Mouse (Mus musculus): ENCODE measurements at regions not wholly inside any gene's neighbourhood (a gene's known extent, or its start where the extent isn't known, plus 50 kb on each side); places are given as distances from the start of the nearest gene placed in this dataset.

DNA sequence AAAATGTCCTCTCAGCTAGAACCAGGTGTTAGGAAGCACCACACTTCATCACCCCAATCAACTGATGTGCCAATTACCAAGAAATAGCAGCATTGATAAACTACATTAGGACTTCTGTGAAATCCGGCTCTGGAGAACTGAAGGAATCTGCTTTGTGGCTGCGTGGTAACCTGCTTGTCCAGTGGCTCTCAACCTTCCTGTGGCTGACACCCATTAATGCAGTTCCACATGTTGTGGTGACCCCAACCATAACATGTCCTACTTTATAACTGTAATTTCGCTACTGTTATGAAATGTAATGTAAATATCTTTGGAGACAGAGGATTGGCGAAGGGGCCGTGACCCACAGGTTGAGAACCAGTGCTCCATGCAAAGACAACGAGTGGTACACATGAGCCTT lies 136.7 kb downstream of the Gm11011 start:
- DNase-seq (ENCODE audit: low spot score) = no peak

DNA sequence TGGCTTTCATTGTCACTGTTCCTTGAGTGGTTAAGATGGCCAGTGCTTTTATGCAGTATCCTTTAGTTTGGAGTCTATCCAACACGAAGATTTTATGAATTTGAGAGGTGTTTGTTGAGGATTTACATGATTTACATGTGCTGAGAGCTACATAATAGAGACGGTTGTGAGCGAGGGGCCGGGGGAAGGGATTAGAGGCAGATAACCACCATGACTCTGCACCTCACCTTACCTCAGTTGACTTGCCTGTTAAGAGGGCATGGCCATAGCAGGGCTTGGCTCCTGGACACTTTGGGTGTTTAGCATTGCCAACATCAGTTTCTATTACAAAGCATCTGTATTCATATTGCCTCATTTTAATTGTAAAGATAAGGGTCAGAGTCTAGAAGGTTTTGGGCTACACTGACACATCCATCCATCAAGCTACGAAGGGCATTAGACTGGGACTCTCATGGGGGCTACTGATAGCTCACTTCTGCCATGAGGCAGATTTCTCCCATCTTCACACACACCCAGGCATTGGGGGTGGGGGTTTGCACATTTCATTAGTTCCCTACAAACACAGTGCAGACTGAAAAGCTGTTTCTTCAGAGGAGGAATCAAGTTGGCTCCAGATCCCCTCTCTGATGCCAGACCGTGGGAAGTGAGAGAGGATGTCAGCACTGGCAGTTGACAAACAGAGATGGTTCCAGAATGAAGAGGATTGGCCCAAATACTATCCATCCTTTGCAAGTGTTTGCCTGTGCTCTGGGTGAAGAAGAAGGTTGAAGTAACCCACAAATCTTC lies 139.9 kb downstream of the Gm11011 start:
- DNase-seq (ENCODE audit: low spot score) = no peak

DNA sequence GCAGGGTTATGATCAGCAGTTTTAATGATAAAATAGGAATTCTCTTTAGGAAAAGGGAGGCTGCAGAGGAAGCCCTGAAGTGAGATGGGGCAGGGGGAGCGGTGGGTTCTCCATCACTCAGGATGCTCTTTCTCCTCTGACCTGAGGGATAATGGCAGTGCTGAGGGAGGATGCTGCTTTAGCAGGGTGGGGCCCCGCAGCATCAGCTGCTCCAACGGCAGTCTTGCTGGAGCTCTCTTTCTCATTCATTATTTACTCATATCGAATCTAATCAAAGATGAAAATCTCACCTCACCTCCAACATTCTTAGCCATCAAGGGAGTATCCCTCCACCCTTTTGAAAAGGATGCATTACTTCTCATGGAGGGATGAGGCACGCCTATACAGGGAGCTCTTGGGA lies 141.7 kb downstream of the Gm11011 start:
- DNase-seq (ENCODE audit: low spot score) = no peak

DNA sequence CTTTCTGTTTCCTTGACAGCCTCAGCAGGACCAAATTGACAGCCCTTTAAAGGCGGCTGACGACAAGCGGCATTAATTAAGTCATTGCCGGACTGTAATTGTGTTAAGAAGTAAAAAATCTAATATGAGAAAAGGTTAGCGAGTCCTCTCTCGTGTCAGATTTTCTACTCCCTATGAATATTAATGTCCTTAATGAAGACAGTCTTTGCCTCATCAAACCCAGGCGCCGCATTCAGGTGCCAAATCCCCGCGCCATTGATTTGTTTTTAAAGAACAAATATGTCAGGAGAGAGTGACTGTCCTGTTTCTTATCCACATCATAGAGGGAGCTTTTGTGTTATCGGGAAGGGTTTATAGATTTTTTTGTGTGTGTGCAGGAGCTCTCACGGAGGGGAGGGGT lies 142.2 kb downstream of the Gm11011 start:
- DNase-seq (ENCODE audit: low spot score) = no peak

DNA sequence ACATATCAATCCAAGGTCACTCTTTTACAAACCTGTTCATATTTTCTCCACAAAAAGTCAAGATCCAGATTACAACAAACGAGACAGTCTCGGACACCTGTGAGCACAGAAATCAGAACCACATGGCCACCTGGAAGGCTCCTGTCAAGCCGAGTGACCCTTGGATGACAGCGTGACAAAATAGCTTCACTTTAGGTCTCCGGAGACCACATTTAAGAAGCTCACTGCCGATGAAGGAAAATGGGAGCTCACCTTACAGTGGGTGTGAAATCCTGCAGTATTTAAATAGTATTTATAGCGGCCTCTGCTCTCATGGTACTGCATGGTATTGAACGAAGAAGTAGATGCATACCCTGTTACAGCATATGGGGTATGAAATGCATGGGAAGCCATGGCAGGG lies 144.3 kb downstream of the Gm11011 start:
- DNase-seq (ENCODE audit: low spot score) = no peak

DNA sequence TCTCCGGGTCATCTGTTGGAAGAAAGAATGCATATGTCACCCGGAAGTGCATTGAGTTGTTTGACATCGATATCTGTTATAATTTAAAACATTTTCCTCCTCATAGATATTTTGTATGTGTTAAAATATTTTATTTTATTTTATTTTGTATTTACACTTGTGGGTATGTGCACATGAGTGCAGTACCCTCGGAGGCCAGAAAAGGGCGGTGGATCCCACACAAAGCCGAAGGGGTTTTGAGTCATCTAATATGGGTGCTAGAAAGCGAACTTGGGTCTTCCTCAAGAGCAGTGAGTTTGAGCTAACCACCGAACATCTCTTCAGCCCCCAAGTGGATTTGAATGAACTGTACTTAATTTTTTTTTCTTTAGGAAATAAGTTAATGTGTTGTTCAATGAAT lies 156.0 kb downstream of the Gm11011 start:
- DNase-seq (ENCODE audit: low spot score) = no peak

DNA sequence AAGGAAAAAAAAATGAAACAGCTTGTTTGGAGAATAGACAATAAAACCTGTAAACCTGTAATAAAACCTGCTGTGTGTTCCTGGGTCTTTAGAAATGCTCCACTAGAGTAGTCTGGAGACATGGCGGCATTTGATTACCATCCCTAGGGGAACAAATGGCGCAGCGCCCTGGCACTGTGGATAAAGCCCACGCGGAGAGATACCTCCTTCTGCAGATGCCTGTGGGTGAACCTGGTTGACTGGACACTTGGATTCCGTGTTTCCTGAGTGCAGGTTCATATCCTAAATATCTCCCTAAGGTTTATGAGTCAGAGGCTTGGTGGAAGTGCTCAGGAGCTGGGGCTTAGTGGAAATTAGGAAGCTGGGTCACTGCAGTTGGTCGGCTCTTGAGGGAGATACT lies 158.1 kb downstream of the Gm11011 start:
- no peak for DNase-seq (ENCODE audit: low spot score)

DNA sequence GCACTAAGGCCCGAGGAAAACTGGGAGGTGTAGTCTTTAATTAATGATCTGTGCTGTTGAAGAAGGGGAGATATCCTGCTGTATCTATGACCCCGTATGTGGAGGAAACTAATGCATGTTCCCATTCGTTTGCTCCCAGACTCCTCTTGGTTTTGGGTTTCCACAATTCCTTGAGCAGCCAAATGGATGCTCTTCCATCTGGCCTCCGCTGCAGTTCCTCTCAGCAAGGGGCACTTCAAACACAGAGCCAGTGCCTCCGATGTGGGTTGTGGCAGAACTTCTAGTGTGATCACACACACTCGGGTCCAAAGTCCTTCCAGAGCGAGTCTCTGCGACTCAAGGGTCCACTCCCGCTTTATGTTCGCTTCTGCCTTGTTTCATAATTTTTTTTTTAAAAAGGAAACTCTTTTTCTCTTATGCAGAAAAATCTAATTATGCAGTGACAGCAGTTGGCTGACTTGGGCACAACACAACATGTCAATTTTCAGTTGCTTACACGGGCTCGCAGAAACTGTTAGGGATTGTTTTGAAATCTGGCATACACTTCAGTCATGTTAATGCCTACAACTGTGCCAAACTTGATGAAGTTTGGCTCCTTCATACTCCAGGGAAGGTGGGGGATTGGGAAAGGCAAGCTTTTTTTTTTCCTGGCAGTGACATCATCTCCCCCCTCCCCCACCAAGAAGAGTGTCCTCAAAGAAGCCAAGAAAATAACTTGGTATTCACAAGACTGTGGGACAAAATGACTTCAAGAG lies 163.2 kb downstream of the Gm11011 start:
- no peak for DNase-seq (ENCODE audit: low spot score)

DNA sequence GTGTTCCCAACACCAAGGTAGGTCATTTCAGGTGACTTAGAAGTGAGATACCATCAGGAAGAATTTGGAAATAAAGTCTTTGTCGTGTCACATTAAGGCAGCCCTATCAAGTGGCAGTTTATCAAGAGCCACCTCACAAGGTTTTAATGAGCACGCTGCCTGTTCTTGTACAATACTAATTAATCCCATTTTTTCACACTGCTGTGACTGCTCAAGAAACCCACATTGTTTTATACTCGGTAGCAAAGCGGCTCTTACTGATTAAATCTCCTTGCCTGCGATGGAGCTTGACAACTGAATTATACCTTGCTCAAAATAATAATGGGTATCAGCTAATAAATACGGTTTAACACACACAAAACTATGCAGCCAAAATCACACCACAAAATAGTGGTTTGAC lies 175.2 kb downstream of the Gm11011 start:
- DNase-seq (ENCODE audit: low spot score) = no peak

DNA sequence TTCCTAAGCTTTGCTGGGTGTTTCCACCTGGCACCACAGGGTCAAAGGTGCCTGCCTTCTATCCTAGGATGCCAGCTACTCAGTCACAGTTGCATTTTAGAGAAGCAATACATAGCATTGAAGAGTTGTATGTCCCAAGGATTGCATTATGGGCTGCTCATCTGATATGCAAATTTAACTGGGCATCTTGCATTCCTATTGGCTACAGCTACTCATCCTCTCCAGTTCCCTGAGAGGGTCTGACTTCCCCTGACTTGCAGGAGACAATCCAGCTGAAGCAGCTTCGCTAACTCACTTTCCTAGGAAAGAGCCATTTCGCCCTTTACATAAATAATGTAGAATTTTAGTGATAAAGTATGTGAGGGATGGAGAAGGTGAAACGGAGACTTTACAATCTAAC lies 177.5 kb downstream of the Gm11011 start:
- no peak for DNase-seq (ENCODE audit: low spot score)

DNA sequence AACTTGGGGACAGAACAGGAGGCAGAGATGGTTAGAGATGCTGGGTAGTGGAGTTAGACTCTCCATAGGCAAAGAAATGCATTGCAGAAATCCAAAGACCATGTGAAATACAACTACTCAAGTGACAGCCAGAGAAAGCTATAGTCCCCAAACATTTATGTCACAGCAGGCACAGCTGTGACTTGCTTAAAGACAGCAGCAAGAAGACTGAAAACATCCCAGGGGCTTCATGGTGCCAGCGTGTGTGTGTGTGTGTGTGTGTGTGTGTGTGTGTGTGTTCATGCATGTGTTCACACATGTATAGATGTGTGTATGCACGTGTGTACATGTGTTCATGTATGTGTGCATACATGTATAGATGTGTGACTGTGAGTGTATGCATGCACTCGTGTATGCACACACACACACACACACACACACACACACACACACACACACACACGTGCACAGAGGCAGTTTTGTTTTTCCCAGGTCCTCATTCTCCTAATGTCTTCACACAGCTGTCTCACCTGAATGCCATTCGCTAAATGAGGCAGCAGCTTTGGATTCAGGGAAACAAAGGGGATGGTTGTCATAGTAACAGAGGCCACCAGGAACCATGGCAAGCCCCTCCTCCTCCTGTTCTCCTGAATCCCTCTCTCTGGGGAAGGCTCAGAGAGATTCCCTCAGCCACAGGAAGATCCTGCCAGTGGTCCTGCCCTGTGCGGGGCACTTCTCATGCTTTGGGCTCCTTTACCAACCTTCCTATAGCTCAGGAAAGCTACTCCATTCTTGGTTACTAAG lies 182.4 kb downstream of the Gm11011 start:
- DNase-seq (ENCODE audit: low spot score) = no peak

DNA sequence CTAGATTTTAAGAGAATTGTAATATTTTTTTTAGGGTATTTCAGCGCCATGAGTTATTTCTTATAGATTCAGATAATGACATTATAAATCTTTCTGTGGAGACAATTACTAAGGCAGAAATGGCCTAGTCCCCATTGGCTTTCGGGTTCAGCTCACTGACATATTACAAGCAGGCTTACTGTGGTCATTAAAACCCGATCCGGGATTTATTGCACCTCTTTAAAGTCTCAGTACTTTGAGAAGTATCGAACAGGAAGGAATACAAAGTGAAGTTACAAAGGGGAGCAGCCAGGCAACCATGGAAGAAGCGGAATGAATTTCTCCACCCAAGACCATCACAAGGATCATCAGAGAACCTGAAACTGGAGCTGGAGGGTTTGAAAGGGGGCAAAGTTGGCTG lies 189.8 kb downstream of the Gm11011 start:
- DNase-seq (ENCODE audit: low spot score) = no peak

DNA sequence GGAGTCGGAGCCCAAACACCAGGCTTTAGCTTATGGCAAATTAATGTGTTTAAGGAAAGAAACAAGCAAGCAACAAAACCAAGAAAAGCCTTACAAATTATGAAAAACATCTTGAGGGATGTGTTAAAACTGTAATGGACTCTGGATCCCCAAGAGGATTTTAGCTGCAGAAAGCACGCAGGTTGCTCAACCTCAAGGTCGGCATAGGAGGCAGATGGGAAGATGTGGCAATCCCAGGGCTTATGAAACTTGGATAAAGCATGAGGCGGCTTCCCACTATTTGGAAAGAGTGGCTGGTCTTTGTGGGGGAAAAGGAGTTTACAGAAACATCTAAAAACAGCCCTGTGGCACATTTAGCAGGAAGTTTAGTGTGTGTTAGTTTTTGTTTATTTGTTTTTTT lies 190.5 kb downstream of the Gm11011 start:
- no peak for DNase-seq (ENCODE audit: low spot score)

DNA sequence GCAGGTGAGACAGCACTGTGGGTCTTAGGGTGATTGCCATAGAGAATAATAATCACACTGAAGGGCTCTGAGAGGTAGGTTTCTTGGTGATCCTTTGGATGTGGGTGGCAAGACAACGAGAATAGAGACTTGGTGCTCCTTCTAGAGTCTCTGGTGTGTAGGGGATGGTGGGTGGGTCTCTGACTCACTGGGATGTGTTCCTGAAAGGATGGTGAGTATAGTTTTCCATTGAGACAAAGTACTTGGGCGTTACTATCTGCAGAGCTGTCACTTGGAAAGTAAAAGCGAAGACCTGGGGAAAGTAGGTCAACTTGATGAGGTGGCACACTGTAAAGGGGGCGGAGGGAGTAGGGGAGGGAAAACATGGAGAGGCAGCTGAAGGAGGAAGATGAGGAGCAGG lies 191.3 kb downstream of the Gm11011 start:
- no peak for DNase-seq (ENCODE audit: low spot score)

DNA sequence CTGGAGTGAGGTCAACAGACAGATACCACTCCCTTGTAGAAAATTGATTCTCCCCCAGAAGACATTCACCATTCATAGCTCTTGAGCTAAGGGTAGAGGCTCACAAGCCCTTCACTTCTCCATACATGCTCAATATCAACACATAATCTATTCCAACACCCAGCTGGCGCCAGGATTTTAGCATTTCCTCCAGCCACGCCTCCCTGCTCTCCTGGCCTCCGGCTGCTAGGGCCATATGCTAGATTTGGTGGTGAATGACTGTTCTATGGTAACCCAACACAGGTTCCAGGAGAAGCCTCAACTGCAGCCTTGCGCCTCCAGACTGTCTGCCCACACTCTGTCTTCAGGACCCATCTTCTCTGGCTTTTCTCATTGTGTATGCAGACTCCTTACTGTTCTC lies 197.9 kb downstream of the Gm11011 start:
- DNase-seq (ENCODE audit: low spot score) = no peak

DNA sequence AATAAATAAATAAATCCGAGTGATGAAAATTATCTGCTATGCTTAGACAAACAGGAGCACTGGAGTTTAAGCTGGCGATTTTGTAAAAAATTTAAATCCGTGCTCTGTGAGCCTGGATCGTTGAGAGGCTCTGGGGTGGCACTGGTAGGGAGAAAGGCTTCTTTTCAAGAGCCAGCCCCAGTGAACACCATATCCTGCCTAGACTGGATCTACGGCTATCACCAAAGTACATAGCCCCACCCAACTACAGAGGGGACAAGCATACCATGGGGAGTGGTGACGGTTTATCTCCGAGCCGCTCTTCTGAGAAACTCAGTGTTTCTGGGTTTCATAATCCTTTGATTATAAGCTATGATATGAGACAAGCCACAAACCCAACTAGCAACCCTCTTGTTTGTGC lies 199.0 kb downstream of the Gm11011 start:
- DNase-seq (ENCODE audit: low spot score) = no peak

DNA sequence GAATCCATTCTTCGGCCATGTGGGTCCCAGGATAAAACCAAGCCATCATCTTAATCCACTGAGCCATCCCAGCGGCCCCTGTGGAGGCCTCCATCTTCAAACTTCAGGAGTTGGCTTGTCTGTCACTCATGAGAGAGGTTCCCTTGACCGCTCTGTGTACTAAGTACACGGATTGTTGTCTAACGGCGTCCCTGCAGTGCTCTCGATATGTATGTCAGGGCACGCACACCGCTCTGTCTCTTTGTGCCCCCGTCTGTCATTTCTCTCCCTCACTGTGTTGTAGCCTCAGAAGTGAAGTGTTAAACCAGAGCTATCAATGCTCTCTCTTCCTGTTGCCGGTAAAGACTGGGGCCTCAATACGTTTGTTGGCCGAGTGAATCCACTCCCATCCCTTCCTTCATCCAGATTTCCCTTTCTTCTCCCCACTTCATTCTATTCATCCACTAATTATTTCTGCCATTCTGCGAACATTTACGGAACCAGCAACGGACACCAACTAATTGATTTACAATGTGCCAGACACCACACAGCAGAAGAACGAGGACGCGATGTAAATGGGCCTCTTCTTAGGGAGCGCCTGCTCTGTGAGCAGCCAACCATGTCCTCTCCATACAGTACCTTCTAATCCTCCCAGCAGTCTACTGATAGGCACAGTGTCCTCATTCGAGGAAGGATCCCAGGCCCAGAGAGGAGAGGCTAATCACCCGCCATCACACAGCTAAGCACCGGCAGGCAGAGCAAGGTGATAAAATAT lies 199.6 kb downstream of the Gm11011 start:
- DNase-seq (ENCODE audit: low spot score) = no peak

DNA sequence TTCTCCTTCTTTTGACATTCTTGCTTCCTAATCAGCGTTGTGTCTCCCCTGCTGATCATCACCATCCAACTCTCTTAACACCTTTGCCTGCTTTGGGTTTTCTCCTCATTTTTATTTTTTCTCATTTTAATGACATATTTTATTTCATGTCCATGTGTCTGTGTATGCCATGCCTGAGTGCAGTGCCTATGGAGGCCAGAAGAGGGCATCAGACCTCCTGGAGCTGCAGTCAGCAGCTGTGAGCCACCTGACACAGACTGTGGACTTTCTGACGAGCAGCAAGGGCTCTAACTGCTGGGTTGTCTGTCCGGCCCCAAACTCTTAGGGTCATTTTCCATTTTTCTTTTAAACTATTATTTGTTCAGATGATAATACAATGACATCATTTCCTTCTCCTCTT lies 203.8 kb downstream of the Gm11011 start:
- no peak for DNase-seq (ENCODE audit: low spot score)

DNA sequence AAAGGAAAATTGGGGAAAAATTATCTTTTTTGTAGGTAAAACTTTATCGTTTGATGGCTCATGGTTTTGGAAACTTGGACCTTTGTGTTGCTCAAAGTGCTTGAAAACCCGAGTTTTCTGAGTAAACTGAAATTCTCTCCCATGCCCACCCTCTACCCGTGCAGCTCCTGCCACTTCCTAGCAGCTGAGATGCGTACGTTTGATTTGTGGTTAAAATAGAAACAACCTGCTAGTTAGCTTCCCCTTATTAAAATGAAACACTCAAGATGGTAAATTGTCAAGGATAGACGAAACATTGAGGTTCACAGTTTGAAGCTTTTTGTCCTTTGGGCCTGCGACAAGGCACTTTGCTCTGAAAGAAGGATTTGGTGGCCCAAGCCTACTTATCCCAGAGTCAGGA lies 214.5 kb downstream of the Gm11011 start:
- no peak for DNase-seq (ENCODE audit: low spot score)

DNA sequence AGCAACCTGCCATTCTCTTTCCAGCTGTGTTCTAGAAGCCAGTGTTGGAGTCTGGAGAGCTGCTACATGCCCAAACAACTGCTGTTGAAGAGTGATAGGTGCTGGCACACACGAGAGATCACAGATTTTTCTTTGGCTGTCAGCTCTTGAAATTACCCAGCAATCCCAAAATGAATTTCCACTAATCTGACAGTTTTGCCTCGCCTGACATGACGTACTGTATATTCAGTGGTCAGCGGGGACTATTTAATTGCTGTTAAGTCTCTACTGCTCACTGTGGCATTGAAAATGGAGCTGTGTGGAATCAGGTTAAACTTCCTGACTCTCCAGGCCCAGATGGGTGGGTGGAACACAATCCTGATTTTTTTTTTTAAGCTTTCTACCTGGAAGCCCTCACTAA lies 222.5 kb downstream of the Gm11011 start:
- no peak for DNase-seq (ENCODE audit: low spot score)

DNA sequence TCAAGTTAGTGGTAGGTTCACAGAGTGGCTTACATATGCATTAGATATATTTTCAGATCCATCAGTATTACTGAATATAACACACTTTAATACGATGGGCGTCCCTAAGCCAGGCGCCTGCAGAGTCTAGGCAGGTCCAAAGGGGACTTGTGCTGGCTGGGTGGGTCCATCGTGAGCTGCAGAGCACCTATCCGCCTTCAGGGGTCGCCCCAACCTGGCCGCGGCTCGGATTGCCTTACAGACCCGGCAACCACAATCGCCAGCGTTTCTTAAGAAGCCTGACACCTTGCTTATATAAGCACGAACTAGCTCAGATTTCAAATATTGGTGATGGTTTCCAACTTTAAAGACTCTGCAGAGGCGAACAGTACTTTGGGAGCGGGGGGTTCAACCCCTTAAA lies 227.3 kb downstream of the Gm11011 start:
- DNase-seq (ENCODE audit: low spot score) = no peak

DNA sequence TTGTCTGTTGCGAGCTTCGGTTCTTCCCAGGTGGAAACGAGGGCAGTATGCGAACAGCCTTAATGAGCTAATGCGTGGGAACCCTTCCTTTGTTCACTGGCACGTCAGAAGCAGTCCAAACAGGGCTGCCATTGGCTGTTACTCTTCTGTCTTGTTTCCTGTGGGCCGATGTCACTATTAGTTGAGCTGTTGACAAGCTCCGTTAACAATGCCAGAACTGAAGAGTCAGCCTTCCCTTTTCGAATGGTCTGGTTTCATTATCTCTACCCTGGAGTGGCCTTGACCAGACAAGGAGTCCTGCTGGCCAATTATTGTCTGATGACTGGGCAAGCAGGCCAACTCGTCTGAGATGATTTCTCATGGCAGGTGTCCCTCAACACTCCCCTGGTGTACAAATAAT lies 230.1 kb downstream of the Gm11011 start:
- peak; percentile 11 for DNase-seq (ENCODE audit: low spot score)
